Mouse (Mus musculus): ENCODE data around the gene Olfr307. TPM values are rescaled to one million over a fixed set of nuclear protein-coding genes. Genes with fewer than 3 reads are reported as not detected.
"Not testable (repeated sequence)": the region's sequence is repeated elsewhere in the genome, so short reads cannot be mapped to it uniquely, and the experiment has no call there.

The Olfr307 gene
- not detected in 2 replicates for polyA plus RNA-seq (2016; fragmentation: Nextera tagmentation; extraction: Ambion mirVana)

DNA sequence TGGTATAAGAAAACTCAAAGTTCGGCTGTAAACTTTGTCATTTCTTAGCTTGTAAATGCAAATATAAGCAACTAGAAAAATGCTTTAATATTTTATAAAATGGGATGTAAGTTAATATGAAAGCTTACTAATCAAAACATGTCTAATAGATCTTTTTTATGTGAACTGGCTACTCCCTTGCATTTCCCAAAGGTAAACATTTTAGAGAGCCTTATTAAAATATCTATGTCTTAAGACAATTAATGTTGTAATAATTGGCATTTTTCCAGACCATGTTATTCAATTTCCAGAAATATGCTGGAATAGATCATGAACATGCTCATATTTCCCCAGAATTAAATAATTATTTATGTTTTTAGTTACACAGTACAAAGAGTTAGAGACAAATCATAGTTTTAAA, at the start of gene Olfr307:
Gene Olfr307, minus strand, starts transcription at position 101 of the 400 bp plus-strand sequence.
- WGBS: 54% methylated on average over 1 of the region's 1 CpGs
- no peaks in the 10 kb centered on the region for H3K36me3 ChIP-seq
- no peak within 1 kb of the TSS for H3K4me3 ChIP-seq
- no peak within 1 kb of the TSS for H3K4me2 ChIP-seq
- H3K27ac ChIP-seq (ENCODE audit: poor library complexity, severe bottlenecking): no peak within 1 kb of the TSS
- H3K9me3 ChIP-seq (replicated peaks): no peaks in the 10 kb centered on the region
- no peak within 1 kb of the TSS for H3K9ac ChIP-seq
- no peak for ATAC-seq (ENCODE audit: insufficient number of reproducible peaks, low FRiP score)
- H3K4me1 ChIP-seq (replicated peaks): no peaks in the 10 kb centered on the region
- no peaks in the 10 kb centered on the region for H3K27me3 ChIP-seq (replicated peaks)

- 34% methylated on average over 1 of the region's 1 CpGs for WGBS
- H3K9ac ChIP-seq: no peak within 1 kb of the TSS
- no peaks in the 10 kb centered on the region for H3K27me3 ChIP-seq (replicated peaks)
- no peak within 1 kb of the TSS for H3K4me3 ChIP-seq
- no peaks in the 10 kb centered on the region for H3K9me3 ChIP-seq (replicated peaks)
- no peaks in the 10 kb centered on the region for H3K36me3 ChIP-seq
- H3K4me1 ChIP-seq (replicated peaks): no peaks in the 10 kb centered on the region
- H3K4me2 ChIP-seq: no peak within 1 kb of the TSS
- ATAC-seq (ENCODE audit: insufficient number of reproducible peaks, low FRiP score): no peak
- H3K27ac ChIP-seq (ENCODE audit: poor library complexity, severe bottlenecking): no peak within 1 kb of the TSS
Observed at GRCm38 (mm10) chr7:86386558-86386957, 49.2 kb upstream of the Olfr307 start, which contains the start of gene Olfr304. Gene Olfr304 (minus strand): TSS chr7:86386658.

- Histone ChIP-seq H3K4me2 (no peak overlapping the region), H3K9ac (no peak overlapping the region), H3K4me3 (no peak overlapping the region), H3K36me3 (no peaks in the 10 kb centered on the region), H3K27ac (ENCODE audit: poor library complexity, severe bottlenecking) (no peak overlapping the region), H3K9me3 (replicated peaks) (no peaks in the 10 kb centered on the region), H3K27me3 (replicated peaks) (no peaks in the 10 kb centered on the region), H3K4me1 (replicated peaks) (no peaks in the 10 kb centered on the region)
- no peak for ATAC-seq (ENCODE audit: insufficient number of reproducible peaks, low FRiP score)
- 68% methylated on average over 3 of the region's 3 CpGs for WGBS
Observed at GRCm38 (mm10) chr7:86385769-86386168, 48.4 kb upstream of the Olfr307 start.

GRCm38 (mm10) chr7:86366828-86367227, 29.4 kb upstream of the Olfr307 start, which contains the start of gene Olfr305:
Gene Olfr305 (minus strand): TSS chr7:86366928.
- Histone ChIP-seq H3K4me2 (no peak within 1 kb of the TSS), H3K9me3 (replicated peaks) (no peaks in the 10 kb centered on the region), H3K27ac (ENCODE audit: poor library complexity, severe bottlenecking) (no peak within 1 kb of the TSS), H3K36me3 (no peaks in the 10 kb centered on the region), H3K9ac (no peak within 1 kb of the TSS), H3K4me3 (no peak within 1 kb of the TSS), H3K4me1 (replicated peaks) (no peaks in the 10 kb centered on the region), H3K27me3 (replicated peaks) (no peaks in the 10 kb centered on the region)
- ATAC-seq (ENCODE audit: insufficient number of reproducible peaks, low FRiP score): no peak
- 74% methylated on average over 1 of the region's 1 CpGs for WGBS

- not testable (repeated sequence) for H3K36me3 ChIP-seq; H3K27me3 ChIP-seq (replicated peaks); H3K4me1 ChIP-seq (replicated peaks); ATAC-seq (ENCODE audit: insufficient number of reproducible peaks, low FRiP score); H3K27ac ChIP-seq (ENCODE audit: poor library complexity, severe bottlenecking); H3K4me2 ChIP-seq; H3K9me3 ChIP-seq (replicated peaks); H3K4me3 ChIP-seq; H3K9ac ChIP-seq
- WGBS: 83% methylated on average over 9 of the region's 9 CpGs
Observed at GRCm38 (mm10) chr7:86346296-86346695, 8.9 kb upstream of the Olfr307 start.

- no peak overlapping the region for H3K4me3 ChIP-seq
- H3K27ac ChIP-seq (ENCODE audit: poor library complexity, severe bottlenecking): no peak overlapping the region
- no peak overlapping the region for H3K9ac ChIP-seq
- WGBS: 60% methylated on average over 3 of the region's 3 CpGs
- 0 out of 2 replicates have a peak, but pooled peaks cover 6% of the 10 kb centered on the region for H3K9me3 ChIP-seq (replicated peaks)
- no peaks in the 10 kb centered on the region for H3K4me1 ChIP-seq (replicated peaks)
- no peak for ATAC-seq (ENCODE audit: insufficient number of reproducible peaks, low FRiP score)
- H3K4me2 ChIP-seq: no peak overlapping the region
- H3K27me3 ChIP-seq (replicated peaks): no peaks in the 10 kb centered on the region
- no peaks in the 10 kb centered on the region for H3K36me3 ChIP-seq
Observed at GRCm38 (mm10) chr7:86344253-86344652, 6.9 kb upstream of the Olfr307 start.

- Histone ChIP-seq H3K36me3 (no peaks in the 10 kb centered on the region), H3K4me2 (no peak overlapping the region), H3K9ac (no peak overlapping the region), H3K4me3 (no peak overlapping the region), H3K27ac (ENCODE audit: poor library complexity, severe bottlenecking) (no peak overlapping the region), H3K27me3 (replicated peaks) (no peaks in the 10 kb centered on the region), H3K9me3 (replicated peaks) (no peaks in the 10 kb centered on the region), H3K4me1 (replicated peaks) (no peaks in the 10 kb centered on the region)
- whole genome bisulfite sequencing: 66% methylated on average over 14 of the region's 14 CpGs
- no peak for ATAC-seq (ENCODE audit: insufficient number of reproducible peaks, low FRiP score)
Observed at GRCm38 (mm10) chr7:86342881-86343565, 5.6 kb upstream of the Olfr307 start.

GRCm38 (mm10) chr7:86325530-86325929, 11.9 kb downstream of the Olfr307 start, which contains the start of gene Olfr308:
Gene Olfr308 (minus strand): TSS chr7:86325630.
- H3K4me1 ChIP-seq (replicated peaks): no peaks in the 10 kb centered on the region
- H3K27me3 ChIP-seq (replicated peaks): no peaks in the 10 kb centered on the region
- no peaks in the 10 kb centered on the region for H3K36me3 ChIP-seq
- H3K27ac ChIP-seq (ENCODE audit: poor library complexity, severe bottlenecking): no peak within 1 kb of the TSS
- H3K4me3 ChIP-seq: no peak within 1 kb of the TSS
- no peaks in the 10 kb centered on the region for H3K9me3 ChIP-seq (replicated peaks)
- no peak within 1 kb of the TSS for H3K4me2 ChIP-seq
- no peak within 1 kb of the TSS for H3K9ac ChIP-seq
- no peak for ATAC-seq (ENCODE audit: insufficient number of reproducible peaks, low FRiP score)

DNA sequence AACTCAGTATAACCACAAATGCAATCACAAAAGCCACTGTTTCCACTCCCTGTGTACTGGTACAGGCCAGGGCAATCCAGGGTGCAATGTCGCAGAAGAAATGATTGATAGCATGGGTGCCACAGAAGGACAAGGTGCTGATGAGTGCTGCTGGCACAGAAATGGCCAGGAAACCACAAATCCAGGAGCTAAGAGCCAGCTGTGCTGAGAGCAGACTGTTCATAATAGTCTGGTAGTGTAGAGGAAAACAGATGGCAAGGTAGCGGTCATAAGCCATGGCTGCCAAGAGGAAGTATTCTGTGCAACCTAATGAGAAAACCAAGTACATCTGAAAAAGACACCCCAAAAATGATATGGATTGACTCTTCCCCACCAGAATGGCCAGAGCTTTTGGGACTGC, 16.1 kb downstream of the Olfr307 start:
- ATAC-seq (ENCODE audit: insufficient number of reproducible peaks, low FRiP score): no peak
- Histone ChIP-seq H3K4me3 (no peak overlapping the region), H3K9me3 (replicated peaks) (no peaks in the 10 kb centered on the region), H3K27me3 (replicated peaks) (no peaks in the 10 kb centered on the region), H3K36me3 (no peaks in the 10 kb centered on the region), H3K4me1 (replicated peaks) (no peaks in the 10 kb centered on the region), H3K27ac (ENCODE audit: poor library complexity, severe bottlenecking) (no peak overlapping the region), H3K9ac (no peak overlapping the region), H3K4me2 (no peak overlapping the region)
- WGBS: 90% methylated on average over 2 of the region's 2 CpGs

GRCm38 (mm10) chr7:86313608-86314007, 23.8 kb downstream of the Olfr307 start, which contains the start of gene Olfr309:
Gene Olfr309 (minus strand): TSS chr7:86313708.
- Histone ChIP-seq H3K4me1 (replicated peaks) (no peaks in the 10 kb centered on the region), H3K4me3 (no peak within 1 kb of the TSS), H3K9me3 (replicated peaks) (no peaks in the 10 kb centered on the region), H3K27ac (ENCODE audit: poor library complexity, severe bottlenecking) (no peak within 1 kb of the TSS), H3K4me2 (no peak within 1 kb of the TSS), H3K27me3 (replicated peaks) (no peaks in the 10 kb centered on the region), H3K9ac (no peak within 1 kb of the TSS), H3K36me3 (no peaks in the 10 kb centered on the region)
- no peak for ATAC-seq (ENCODE audit: insufficient number of reproducible peaks, low FRiP score)
- WGBS: 61% methylated on average over 2 of the region's 2 CpGs
